Mouse (Mus musculus) spleen, postnatal 0 days (tissue): Measurements from ENCODE around the gene Olfr545. TPM values are rescaled to one million over a fixed set of nuclear protein-coding genes. Genes with fewer than 3 reads are reported as not detected.

Source experiments
- polyA plus RNA-seq: library from polyadenylated mRNA; unstranded; fragments of >200 nt; fragmentation: Nextera tagmentation; extraction: Ambion mirVana; gene quantifications from 2 replicates; pipeline ENCODE4 v1.2.1, GENCODE M21; 2015

Olfr545 gene
- polyA plus RNA-seq = 0.08 TPM in 1 of 2 replicates, not detected in the other

DNA sequence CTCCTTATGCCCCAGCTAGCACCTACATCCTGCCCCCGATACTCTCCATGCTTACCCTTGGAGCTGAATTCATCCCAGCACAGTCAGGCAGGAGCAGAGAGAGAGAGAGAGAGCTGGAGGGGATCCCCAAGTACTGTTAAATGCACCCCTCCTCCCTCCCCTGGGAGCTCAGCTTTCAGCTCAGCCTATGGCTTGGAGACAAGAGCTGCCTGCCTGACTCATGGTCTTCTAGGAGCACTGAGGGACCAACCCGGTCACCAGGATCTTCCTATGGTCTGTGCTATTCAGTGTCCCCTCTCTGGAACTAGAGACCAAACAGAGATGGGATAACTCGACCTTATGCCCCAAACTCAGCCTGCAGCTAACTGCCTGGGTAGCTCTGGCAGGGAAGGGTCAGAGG, at the start of gene Olfr545:
Gene Olfr545, minus strand, starts transcription at position 101 of the 400 bp plus-strand sequence.

GRCm38 (mm10) chr7:102540596-102540995, 41.2 kb upstream of the Olfr545 start, which contains the start of gene Olfr548-ps1:
Gene Olfr548-ps1 (plus strand): TSS chr7:102540896.

DNA sequence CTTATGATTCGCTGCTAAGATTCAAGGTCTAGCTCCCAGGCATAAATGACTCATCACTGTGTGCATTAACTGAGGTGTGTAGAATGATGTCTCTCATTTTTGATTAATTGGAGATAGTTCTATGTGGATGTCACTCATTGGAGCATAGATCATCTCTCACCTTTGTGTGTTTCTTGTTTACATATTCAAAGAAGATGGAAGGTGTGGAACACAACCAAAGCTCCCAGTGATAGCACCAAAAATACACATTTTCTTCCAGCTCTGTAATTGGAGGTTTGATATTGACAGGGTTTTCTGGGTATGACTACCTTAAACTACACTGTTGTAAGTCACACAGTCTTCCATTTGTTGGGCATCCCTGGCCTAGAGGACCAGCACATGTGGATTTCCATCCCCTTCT, 35.1 kb upstream of the Olfr545 start, which contains the start of gene Olfr547:
Gene Olfr547, plus strand, starts transcription at position 301 of the 400 bp plus-strand sequence.

DNA sequence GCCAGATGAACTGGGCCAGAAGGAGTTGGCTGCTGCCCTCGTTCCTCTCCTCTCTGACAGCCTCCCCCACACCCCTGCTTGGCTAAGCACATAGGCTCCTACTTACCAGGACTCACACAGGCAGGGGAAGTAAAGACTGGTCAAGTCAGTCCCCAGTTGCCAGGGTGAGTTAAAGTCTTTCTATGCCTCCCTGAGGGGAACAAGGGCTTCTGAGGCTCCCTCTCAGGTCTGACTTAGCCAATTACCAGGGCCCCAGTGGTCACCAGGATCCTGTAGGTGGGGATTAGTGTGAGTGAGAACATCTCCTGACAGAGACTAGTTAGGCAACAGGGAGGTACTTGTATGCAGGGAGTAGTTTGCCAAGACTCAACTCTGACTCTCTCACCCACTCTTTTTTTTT, 11.2 kb downstream of the Olfr545 start, which contains the start of gene Olfr544:
Gene Olfr544, minus strand, starts transcription at position 153 of the 400 bp plus-strand sequence.

DNA sequence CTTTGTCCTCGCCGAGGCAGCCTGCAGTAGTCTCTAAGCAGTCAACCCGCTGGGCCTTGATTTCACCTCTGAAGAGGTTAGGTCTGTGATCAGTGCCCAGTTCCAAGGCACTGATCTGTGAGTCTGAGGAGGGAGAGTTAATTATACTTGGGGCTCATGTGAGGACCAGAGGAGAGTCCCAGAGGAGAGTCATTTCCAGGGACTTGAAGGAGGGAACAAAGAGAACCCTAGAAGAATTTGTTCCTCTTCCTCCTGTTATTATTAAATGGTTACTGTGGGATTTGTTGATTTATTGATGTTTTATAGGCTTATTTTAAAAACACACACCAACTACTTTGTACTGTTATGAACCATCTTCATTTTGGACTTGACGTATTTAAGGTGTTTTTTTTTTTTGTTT, 17.8 kb downstream of the Olfr545 start, which contains the start of gene Olfr543:
Gene Olfr543, minus strand, starts transcription at position 101 of the 400 bp plus-strand sequence.

GRCm38 (mm10) chr7:102441657-102442391, 57.5 kb downstream of the Olfr545 start, which contains the start of gene Rrm1:
Gene Rrm1 (plus strand): TSS chr7:102441695.

Other genes starting within 250 kb of the Olfr545 start
- 103 and 124 TPM in 2 replicates for gene Rhog, start 243.5 kb downstream of the Olfr545 start, polyA plus RNA-seq
- gene Stim1, start 231.8 kb downstream of the Olfr545 start, polyA plus RNA-seq = 22.4 and 24.9 TPM in 2 replicates
- 179 and 203 TPM in 2 replicates for gene Rrm1, start 57.9 kb downstream of the Olfr545 start, polyA plus RNA-seq
- gene Olfr543, start 17.9 kb downstream of the Olfr545 start, polyA plus RNA-seq = 0.51 and 0.91 TPM in 2 replicates
- 0.19 and 0.34 TPM in 2 replicates for gene Olfr544, start 11.3 kb downstream of the Olfr545 start, polyA plus RNA-seq
- gene Olfr547, start 35.2 kb upstream of the Olfr545 start, polyA plus RNA-seq = not detected in 2 replicates
- not detected in 2 replicates for gene Olfr548-ps1, start 41.3 kb upstream of the Olfr545 start, polyA plus RNA-seq
- not detected in 2 replicates for gene Olfr549, start 50.3 kb upstream of the Olfr545 start, polyA plus RNA-seq
- gene Trim21, start 65.9 kb upstream of the Olfr545 start, polyA plus RNA-seq = 1.1 and 1.3 TPM in 2 replicates
- gene Olfr550, start 71.9 kb upstream of the Olfr545 start, polyA plus RNA-seq = not detected in 2 replicates
- gene Olfr551, start 92.3 kb upstream of the Olfr545 start, polyA plus RNA-seq = not detected in 2 replicates
- not detected in 2 replicates for gene Olfr552, start 98.2 kb upstream of the Olfr545 start, polyA plus RNA-seq
- gene Olfr553, start 118.6 kb upstream of the Olfr545 start, polyA plus RNA-seq = not detected in 2 replicates
- not detected in 2 replicates for gene Olfr554, start 138.9 kb upstream of the Olfr545 start, polyA plus RNA-seq
- not detected in 2 replicates for gene Olfr555, start 159.2 kb upstream of the Olfr545 start, polyA plus RNA-seq
- not detected in 2 replicates for gene Olfr556, start 165.3 kb upstream of the Olfr545 start, polyA plus RNA-seq
- gene Trim68, start 187.8 kb upstream of the Olfr545 start, polyA plus RNA-seq = 3.6 and 4.1 TPM in 2 replicates
- not detected in 2 replicates for gene Olfr557, start 196.3 kb upstream of the Olfr545 start, polyA plus RNA-seq
- 0.06 TPM in 1 of 2 replicates, not detected in the other for gene Olfr558, start 202.6 kb upstream of the Olfr545 start, polyA plus RNA-seq
- not detected in 2 replicates for gene Olfr33, start 219.5 kb upstream of the Olfr545 start, polyA plus RNA-seq
- not detected in 2 replicates for gene Olfr559, start 227.9 kb upstream of the Olfr545 start, polyA plus RNA-seq